Mouse (Mus musculus): ENCODE measurements around the gene Serpina3m. TPM values are rescaled to one million over a fixed set of nuclear protein-coding genes. Genes with fewer than 3 reads are reported as not detected.
A peak's percentile ranks its signal among the peaks of the same experiment; 100 is the strongest.

Serpina3m gene
- polyA plus RNA-seq, 1 experiment from 2014 or later: not detected

DNA sequence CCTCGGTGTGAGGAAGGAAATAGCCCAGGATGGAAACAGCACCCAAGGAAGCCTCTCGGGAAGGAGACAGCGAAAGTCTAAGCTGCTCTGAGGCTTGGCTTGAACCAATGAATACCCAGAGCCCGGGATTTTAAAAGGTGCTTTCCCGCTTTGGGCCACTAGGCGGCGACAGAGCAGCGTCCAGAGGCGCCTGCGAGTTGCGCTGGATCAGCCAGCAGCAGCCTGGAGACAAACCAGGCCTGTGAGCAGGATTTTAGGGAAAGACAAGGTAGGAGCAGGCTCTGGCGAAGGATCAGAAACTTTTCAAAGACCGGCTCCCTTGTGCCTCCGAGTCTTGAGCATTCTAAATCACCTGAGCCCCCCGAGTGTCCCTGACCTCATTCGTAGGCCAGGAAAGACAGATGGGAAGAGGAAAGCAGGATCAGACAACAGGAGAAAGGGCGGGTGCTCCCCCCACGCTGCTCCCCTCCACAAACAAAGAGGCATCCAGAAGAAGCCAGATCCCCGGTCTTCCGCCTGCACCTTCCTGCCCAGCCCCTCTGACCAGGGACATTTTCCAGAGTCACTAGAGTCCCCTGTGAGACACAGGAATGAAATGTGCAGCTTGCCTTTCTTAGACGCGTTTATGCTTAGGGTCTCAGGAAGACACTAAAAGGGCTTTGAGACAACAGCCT, 101.9 kb downstream of the Serpina3m start:
- no peak overlapping the region for H3K4me3 ChIP-seq
- peaks cover 4% of the 10 kb centered on the region for H3K27me3 ChIP-seq (replicated peaks)
- H3K36me3 ChIP-seq (replicated peaks): no peaks in the 10 kb centered on the region
- ATAC-seq (replicated peaks): peak; percentile 60; the same call in 1 of the 2 replicates
- no peak overlapping the region for H3K9ac ChIP-seq
- no peak overlapping the region for H3K27ac ChIP-seq
- no peaks in the 10 kb centered on the region for H3K4me1 ChIP-seq
- H3K4me2 ChIP-seq: no peak overlapping the region
- WGBS: 10% methylated on average over 22 of the region's 22 CpGs
- H3K9me3 ChIP-seq: no peaks in the 10 kb centered on the region

- Histone ChIP-seq H3K36me3 (replicated peaks) (no peaks in the 10 kb centered on the region), H3K4me1 (no peaks in the 10 kb centered on the region), H3K4me3 (no peak overlapping the region), H3K9ac (no peak overlapping the region), H3K4me2 (no peak overlapping the region), H3K9me3 (no peaks in the 10 kb centered on the region), H3K27me3 (replicated peaks) (peaks cover 4% of the 10 kb centered on the region), H3K27ac (no peak overlapping the region)
- 86% methylated on average over 11 of the region's 11 CpGs for WGBS
- no peak for ATAC-seq (replicated peaks)
Measured at GRCm38 (mm10) chr12:104443716-104444115, 105.4 kb downstream of the Serpina3m start.

Other genes starting within 250 kb of the Serpina3m start
- not detected in 2 replicates for gene Serpina5, start 237.4 kb upstream of the Serpina3m start, polyA plus RNA-seq (2015; fragmentation: Nextera tagmentation; extraction: Ambion mirVana)
- gene Serpina3a, start 225.8 kb upstream of the Serpina3m start, polyA plus RNA-seq (2015; fragmentation: Nextera tagmentation; extraction: Ambion mirVana): not detected in 2 replicates
- not detected in 2 replicates for gene Serpina3b, start 210.5 kb upstream of the Serpina3m start, polyA plus RNA-seq (2015; fragmentation: Nextera tagmentation; extraction: Ambion mirVana)
- not detected in 2 replicates for gene Serpina3c, start 184.6 kb upstream of the Serpina3m start, polyA plus RNA-seq (2015; fragmentation: Nextera tagmentation; extraction: Ambion mirVana)
- 0.13 and 0.26 TPM in 2 replicates for gene Serpina3f, start 123.9 kb upstream of the Serpina3m start, polyA plus RNA-seq (2015; fragmentation: Nextera tagmentation; extraction: Ambion mirVana)
- gene Serpina3g, start 102.2 kb upstream of the Serpina3m start, polyA plus RNA-seq (2015; fragmentation: Nextera tagmentation; extraction: Ambion mirVana): 0.56 and 0.80 TPM in 2 replicates
- 0.08 TPM in 1 of 2 replicates, not detected in the other for gene Serpina3i, start 75.4 kb upstream of the Serpina3m start, polyA plus RNA-seq (2015; fragmentation: Nextera tagmentation; extraction: Ambion mirVana)
- not detected in 2 replicates for gene Serpina3j, start 23.9 kb upstream of the Serpina3m start, polyA plus RNA-seq (2015; fragmentation: Nextera tagmentation; extraction: Ambion mirVana)
- not detected in 2 replicates for gene Serpina3k, start within 50 bp of the Serpina3m start, polyA plus RNA-seq (2015; fragmentation: Nextera tagmentation; extraction: Ambion mirVana)
- gene Serpina3n, start 68.2 kb downstream of the Serpina3m start, polyA plus RNA-seq (2015; fragmentation: Nextera tagmentation; extraction: Ambion mirVana): 0.44 and 0.47 TPM in 2 replicates
- 0.13 and 0.26 TPM in 2 replicates for gene Gsc, start 134.8 kb downstream of the Serpina3m start, polyA plus RNA-seq (2015; fragmentation: Nextera tagmentation; extraction: Ambion mirVana)

Data from midbrain, embryonic 15.5 days (tissue).